ENCODE assay signal across 9 mouse cellular contexts in the genomic region with DNA sequence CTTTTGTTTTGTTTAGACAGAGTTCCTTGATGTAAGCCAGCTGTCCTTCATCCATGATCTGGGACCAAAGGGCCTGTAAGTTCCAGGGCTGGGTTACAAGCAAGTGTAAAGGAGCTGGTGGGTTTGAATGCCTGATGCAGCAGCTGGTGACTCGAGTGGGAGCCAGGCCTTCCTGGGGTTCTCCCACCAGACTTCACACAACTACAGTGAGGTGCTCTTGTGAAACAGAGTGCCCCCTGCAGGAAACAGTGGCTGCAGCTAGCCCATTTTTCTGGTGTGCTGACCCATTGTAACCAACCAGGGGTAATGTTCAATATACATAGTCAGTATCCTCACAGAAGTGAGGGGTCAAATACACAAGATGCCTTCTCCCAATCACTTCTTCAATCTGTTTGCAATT.
DNase-seq lines count a peak whose midpoint lies in the region; ATAC-seq and TF ChIP-seq lines count a peak whose summit lies in the region.
"Had no signal": no experiment of that assay in that cellular context is flagged by ENCODE, and none has a peak within 500 bp of the region (broad histone marks: within the 10 kb centered on the region; RNA-seq: fewer than 3 reads in every experiment).

No protein-coding gene starts in this region.

- H3K4me3 ChIP-seq in heart, adult 2 months = no peak overlapping the region
- no peak overlapping the region for H3K4me3 ChIP-seq in heart, embryonic 11.5 days (ENCODE audit: low read depth, low read length)
- H3K4me3 ChIP-seq in thymus, adult 2 months (ENCODE audit: control insufficient read depth, insufficient read depth, low read length) = no peak overlapping the region
- H3K4me3 ChIP-seq in midbrain, embryonic 16.5 days (ENCODE audit: low read depth, low read length) = no peak overlapping the region
- H3K4me3 ChIP-seq in hindbrain, embryonic 10.5 days = no peak overlapping the region

- peaks cover 2% of the 10 kb centered on the region; the same call in 1 of the 2 replicates for H3K4me1 ChIP-seq in heart, adult 2 months (ENCODE audit: control insufficient read depth, insufficient read depth, low read length)
- no peaks in the 10 kb centered on the region for H3K4me1 ChIP-seq in heart, embryonic 11.5 days (ENCODE audit: control insufficient read depth, insufficient read depth, low read length)
- 0 out of 2 replicates have a peak, but pooled peaks cover 2% of the 10 kb centered on the region for H3K4me1 ChIP-seq in thymus, adult 2 months (replicated peaks; ENCODE audit: control insufficient read depth, insufficient read depth, low read length)
- H3K4me1 ChIP-seq in midbrain, embryonic 16.5 days (ENCODE audit: control insufficient read depth, insufficient read depth, low read length) = no peaks in the 10 kb centered on the region; the same call in 1 of the 2 replicates
- no peaks in the 10 kb centered on the region for H3K4me1 ChIP-seq in hindbrain, embryonic 10.5 days (replicated peaks)

- no peak for TF ChIP-seq EP300 in heart, adult 2 months (IDR thresholded peaks at IDR 0.05; ENCODE audit: insufficient read depth, low read depth, low read length)

- H3K27me3 ChIP-seq in heart, adult 2 months (ENCODE audit: control insufficient read depth, insufficient read depth, low read length) = no peaks in the 10 kb centered on the region
- no peaks in the 10 kb centered on the region for H3K27me3 ChIP-seq in heart, embryonic 11.5 days (ENCODE audit: control insufficient read depth, insufficient read depth, low read length)
- no peaks in the 10 kb centered on the region for H3K27me3 ChIP-seq in thymus, adult 2 months (ENCODE audit: control insufficient read depth, insufficient read depth, low read length)
- H3K27me3 ChIP-seq in midbrain, embryonic 16.5 days (ENCODE audit: control insufficient read depth, insufficient read depth, low read depth, low read length) = no peaks in the 10 kb centered on the region
- no peaks in the 10 kb centered on the region for H3K27me3 ChIP-seq in hindbrain, embryonic 10.5 days (ENCODE audit: insufficient read depth, poor library complexity, severe bottlenecking)

- H3K27ac ChIP-seq in heart, adult 2 months = no peak overlapping the region
- no peak overlapping the region for H3K27ac ChIP-seq in heart, embryonic 11.5 days (ENCODE audit: low read depth, low read length)
- no peak overlapping the region for H3K27ac ChIP-seq in thymus, adult 2 months (ENCODE audit: control insufficient read depth, insufficient read depth, low read length)
- H3K27ac ChIP-seq in midbrain, embryonic 16.5 days (ENCODE audit: low read length) = no peak overlapping the region
- no peak overlapping the region for H3K27ac ChIP-seq in hindbrain, embryonic 10.5 days

- no peak overlapping the region for H3K4me2 ChIP-seq in heart, embryonic 11.5 days
- H3K4me2 ChIP-seq in midbrain, embryonic 16.5 days (ENCODE audit: low read length) = no peak overlapping the region

- no peak for TF ChIP-seq POLR2A in heart, adult 2 months (IDR thresholded peaks at IDR 0.05; ENCODE audit: insufficient read depth, low read depth, low read length)
- no peak for TF ChIP-seq POLR2A in thymus, adult 2 months (IDR thresholded peaks at IDR 0.05; ENCODE audit: control insufficient read depth, extremely low read depth, insufficient read depth, low read length, poor library complexity)

- peak; percentile 65 for TF ChIP-seq CTCF in heart, adult 2 months (IDR thresholded peaks at IDR 0.05)
- no peak for TF ChIP-seq CTCF in thymus, adult 2 months (IDR thresholded peaks at IDR 0.05; ENCODE audit: borderline replicate concordance, control insufficient read depth, extremely low read depth, insufficient read depth, low read length, poor library complexity)

- ATAC-seq in heart, embryonic 11.5 days (replicated peaks; ENCODE audit: insufficient number of reproducible peaks, low FRiP score, low TSS enrichment) = no peak
- ATAC-seq in midbrain, embryonic 16.5 days = no peak

- DNase-seq in heart, adult 2 months = peak; percentile 31 to 47
- peak; percentile 26 for DNase-seq in thymus, adult 2 months
- DNase-seq in thymus, adult 18-20 months = no peak
- peak; percentile 25 to 54 for DNase-seq in layer of hippocampus, postnatal 10 days (ENCODE audit: low spot score in 2 of 2)
- DNase-seq in MN1 (ENCODE audit: low spot score) = no peak
- no peak for DNase-seq in hindbrain, embryonic 10.5 days (ENCODE audit: low spot score)
- DNase-seq: retina, postnatal 1 day had no signal

- no peaks in the 10 kb centered on the region for H3K9me3 ChIP-seq in heart, embryonic 11.5 days (replicated peaks; ENCODE audit: control insufficient read depth, low read length)
- no peaks in the 10 kb centered on the region for H3K9me3 ChIP-seq in midbrain, embryonic 16.5 days (replicated peaks; ENCODE audit: control insufficient read depth, low read length, poor library complexity, severe bottlenecking)
- no peaks in the 10 kb centered on the region for H3K9me3 ChIP-seq in hindbrain, embryonic 10.5 days

- intact Hi-C loops in heart, adult 2 months (cut with DNase I) = loop anchor here (2.0 kb wide), 1 partner anchor 57 kb away; no protein-coding TSS in a partner anchor

- 23% methylated on average over 1 of the region's 1 CpGs for WGBS in heart, adult 2 months
- WGBS in heart, embryonic 11.5 days (ENCODE audit: insufficient replicate concordance) = 18% methylated on average over 1 of the region's 1 CpGs
- 40% methylated on average over 1 of the region's 1 CpGs for WGBS in thymus, adult 2 months
- WGBS in midbrain, embryonic 16.5 days = 28% methylated on average over 1 of the region's 1 CpGs
- 49% methylated on average over 1 of the region's 1 CpGs for WGBS in hindbrain, embryonic 10.5 days

- no peaks in the 10 kb centered on the region for H3K36me3 ChIP-seq in heart, adult 2 months (ENCODE audit: control insufficient read depth, insufficient read depth, low read length)
- 0 out of 2 replicates have a peak, but pooled peaks cover 5% of the 10 kb centered on the region for H3K36me3 ChIP-seq in heart, embryonic 11.5 days (ENCODE audit: control insufficient read depth, insufficient read depth, low read length)
- H3K36me3 ChIP-seq in thymus, adult 2 months (ENCODE audit: control insufficient read depth, insufficient read depth, low read length) = no peaks in the 10 kb centered on the region
- peaks cover 2% of the 10 kb centered on the region; the same call in 1 of the 2 replicates for H3K36me3 ChIP-seq in midbrain, embryonic 16.5 days (ENCODE audit: control insufficient read depth, insufficient read depth, low read length)
- H3K36me3 ChIP-seq in hindbrain, embryonic 10.5 days = no peaks in the 10 kb centered on the region

- H3K9ac ChIP-seq in heart, adult 2 months (ENCODE audit: low read depth, low read length) = no peak overlapping the region
- no peak overlapping the region for H3K9ac ChIP-seq in heart, embryonic 11.5 days (ENCODE audit: low read depth, low read length)
- H3K9ac ChIP-seq in midbrain, embryonic 16.5 days (ENCODE audit: low read depth, low read length) = no peak overlapping the region

- no peaks in the 10 kb centered on the region for H3K79me2 ChIP-seq in heart, adult 2 months (replicated peaks; ENCODE audit: control insufficient read depth, insufficient read depth, low read length)

Comparison
In these comparisons a context has a peak if more than half of its experiments do, and no peak if none do; other contexts are left out.
1. DNase-seq: peak in heart, adult 2 months (2 of 2), thymus, adult 2 months (single experiment) and layer of hippocampus, postnatal 10 days (2 of 2); none in thymus, adult 18-20 months (0 of 2), MN1 (single experiment) and hindbrain, embryonic 10.5 days (single experiment).